Mouse (Mus musculus) cerebellum, adult (tissue): ENCODE measurements at regions not wholly inside any gene's neighbourhood (a gene's known extent, or its start where the extent isn't known, plus 50 kb on each side); places are given as distances from the start of the nearest gene placed in this dataset.
A peak's percentile ranks its signal among the peaks of the same experiment; 100 is the strongest.

Experiments
- ATAC-seq: cut with Nextera tagmentation; 2 replicates; pipeline ENCODE4 v1.9.2; 2017; ENCODE audit warnings: mild to moderate bottlenecking, moderate library complexity, mixed read lengths; ENCODE audit not compliant: insufficient number of reproducible peaks, low FRiP score, low TSS enrichment

GRCm38 (mm10) chr5:78993258-78993657 lies 1585.4 kb upstream of the Igfbp7 start:
- ATAC-seq: no peak

- ATAC-seq: no peak
Observed at GRCm38 (mm10) chr5:78989714-78990113, 1581.9 kb upstream of the Igfbp7 start.

GRCm38 (mm10) chr5:78976480-78977041 lies 1568.7 kb upstream of the Igfbp7 start:
- ATAC-seq: no peak

- no peak for ATAC-seq
Observed at GRCm38 (mm10) chr5:78945702-78946101, 1537.9 kb upstream of the Igfbp7 start.

- ATAC-seq: no peak
Observed at GRCm38 (mm10) chr5:78921860-78922610, 1514.2 kb upstream of the Igfbp7 start.

- ATAC-seq: no peak
Observed at GRCm38 (mm10) chr5:78900128-78900527, 1492.3 kb upstream of the Igfbp7 start.

GRCm38 (mm10) chr5:78878775-78879174 lies 1470.9 kb upstream of the Igfbp7 start:
- ATAC-seq: peak; percentile 68; the same call in 1 of the 2 replicates

- ATAC-seq: no peak
Observed at GRCm38 (mm10) chr5:78845126-78845525, 1437.3 kb upstream of the Igfbp7 start.

- no peak for ATAC-seq
Observed at GRCm38 (mm10) chr5:78797391-78797790, 1389.5 kb upstream of the Igfbp7 start.
